Mouse (Mus musculus) mouse embryonic stem cell (cell line): ENCODE measurements around the gene Gls.

Experiments used
- in situ Hi-C, 2 experiments: fragments of 300-500 bp; cut with MboI; formaldehyde crosslinking; loops; 1 replicate in 1 of 2; 3 replicates in 1 of 2; pipeline ENCODE4 v1.14.3; 2019 to 2020; ENCODE audit warnings: low sequenced_read_pairs in 2 of 2, low pct_unique_long_range_greater_than_20kb in 1 of 2, mixed read lengths in 1 of 2; ENCODE audit not compliant: unreplicated experiment in 1 of 2

Gls gene

GRCm38 (mm10) chr1:52143596-52144156 is 89.4 kb downstream of the Gls start:
- in situ Hi-C loops, result loop anchor here in 1 of 2 experiments (10.0 kb wide), 1 partner anchor 121 kb away; no protein-coding TSS in a partner anchor

GRCm38 (mm10) chr1:52143191-52143590 is 89.8 kb downstream of the Gls start:
- in situ Hi-C loops, result loop anchor here in 1 of 2 experiments (10.0 kb wide), 1 partner anchor 122 kb away; no protein-coding TSS in a partner anchor

DNA sequence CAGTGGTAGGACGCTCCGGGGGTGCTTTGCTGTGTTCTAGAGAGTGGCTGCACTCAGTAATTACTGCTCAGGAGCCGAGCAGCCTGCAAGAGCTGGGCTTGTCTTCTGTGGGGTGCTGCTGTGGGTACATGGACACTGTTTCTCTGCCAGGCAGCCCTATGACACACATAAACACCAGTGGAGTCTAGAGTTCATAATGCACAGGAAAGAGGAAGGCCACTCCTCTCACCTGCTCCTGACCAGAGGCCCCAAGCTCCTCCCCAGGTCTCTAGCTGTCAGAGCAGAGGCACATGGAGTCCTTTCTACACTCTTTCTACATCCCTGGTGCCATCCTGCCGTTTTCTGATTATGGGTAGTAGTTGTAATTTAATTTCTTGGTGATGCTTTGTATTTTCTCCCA is 90.9 kb downstream of the Gls start:
- in situ Hi-C loops, result loop anchor here in 1 of 2 experiments (10.0 kb wide), 1 partner anchor 123 kb away; no protein-coding TSS in a partner anchor

DNA sequence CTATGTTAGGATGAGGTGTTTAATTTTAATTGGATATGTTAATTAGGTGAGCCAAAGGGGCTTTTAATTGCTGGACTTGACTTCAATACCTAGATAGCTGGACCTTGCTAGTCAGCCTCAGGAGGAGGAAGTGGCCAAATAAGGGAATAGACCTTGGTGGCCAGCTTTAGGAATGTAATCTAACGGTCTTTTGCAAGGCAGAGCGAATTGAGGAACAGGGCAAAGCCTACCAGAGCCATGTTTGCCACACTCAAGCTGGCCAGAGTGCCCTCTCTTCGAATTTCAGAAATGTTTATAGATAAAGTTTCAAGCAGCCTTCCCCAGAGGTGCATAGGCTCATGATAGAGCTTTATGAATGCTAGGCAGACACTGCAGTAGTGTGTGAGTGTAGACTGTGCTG is 91.5 kb downstream of the Gls start:
- in situ Hi-C loops, result loop anchor here in 1 of 2 experiments (10.0 kb wide), 1 partner anchor 123 kb away; no protein-coding TSS in a partner anchor

- in situ Hi-C loops, result loop anchor here in 1 of 2 experiments (10.0 kb wide), 1 partner anchor 124 kb away; no protein-coding TSS in a partner anchor
Measured at GRCm38 (mm10) chr1:52140534-52140933, 92.5 kb downstream of the Gls start.

- in situ Hi-C loops, result no loop called here
Measured at GRCm38 (mm10) chr1:52137292-52137691, 95.7 kb downstream of the Gls start.

- in situ Hi-C loops, result no loop called here
Measured at GRCm38 (mm10) chr1:52133254-52133653, 99.8 kb downstream of the Gls start.

DNA sequence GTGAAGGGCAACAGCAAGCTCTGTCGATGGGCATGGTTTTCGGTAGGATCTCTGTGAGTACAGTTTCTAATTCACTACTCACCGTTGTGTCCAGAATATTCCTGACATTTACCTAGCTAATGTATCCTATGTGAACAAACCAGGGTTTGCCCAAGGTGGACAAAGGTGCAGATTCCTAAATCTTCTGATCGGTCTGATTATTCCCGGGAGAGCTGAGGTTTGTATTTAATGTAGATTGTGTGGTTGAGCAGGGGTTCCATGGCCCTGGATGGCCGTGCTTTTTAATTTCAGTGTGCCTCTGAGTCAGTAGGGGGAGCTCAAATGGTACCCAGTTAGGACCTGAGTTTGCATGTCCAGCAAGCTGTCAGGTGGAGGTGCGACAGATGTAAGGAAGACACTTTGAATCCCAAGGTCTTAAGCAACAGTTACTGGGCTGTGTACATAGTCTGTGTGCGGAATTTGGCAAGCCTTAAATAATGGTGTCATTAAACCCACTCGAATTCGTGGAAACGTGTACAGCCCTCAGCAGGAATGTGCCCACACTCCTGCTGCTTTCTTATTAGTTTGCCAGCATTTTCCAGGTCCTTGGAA is 101.2 kb downstream of the Gls start:
- in situ Hi-C loops, result no loop called here

DNA sequence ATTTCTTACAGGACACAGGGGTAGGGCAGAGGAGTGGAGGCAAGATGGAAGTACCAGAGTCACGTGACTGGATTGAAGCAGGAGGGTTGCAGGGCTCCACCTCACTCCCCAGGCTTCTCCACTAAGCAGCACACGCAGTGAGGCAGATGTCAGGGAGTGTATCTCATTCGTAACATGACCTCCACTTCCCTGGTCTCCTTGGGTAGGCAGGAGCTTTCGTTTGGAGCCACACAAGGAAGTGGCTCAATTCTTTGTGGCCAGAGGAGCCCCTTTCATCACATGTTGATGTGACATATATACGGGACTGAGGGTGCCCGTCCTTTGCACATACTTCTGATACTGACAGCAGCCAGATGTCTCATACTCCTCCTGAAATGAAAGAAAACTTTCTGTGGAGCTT is 103.2 kb downstream of the Gls start:
- in situ Hi-C loops, result no loop called here

DNA sequence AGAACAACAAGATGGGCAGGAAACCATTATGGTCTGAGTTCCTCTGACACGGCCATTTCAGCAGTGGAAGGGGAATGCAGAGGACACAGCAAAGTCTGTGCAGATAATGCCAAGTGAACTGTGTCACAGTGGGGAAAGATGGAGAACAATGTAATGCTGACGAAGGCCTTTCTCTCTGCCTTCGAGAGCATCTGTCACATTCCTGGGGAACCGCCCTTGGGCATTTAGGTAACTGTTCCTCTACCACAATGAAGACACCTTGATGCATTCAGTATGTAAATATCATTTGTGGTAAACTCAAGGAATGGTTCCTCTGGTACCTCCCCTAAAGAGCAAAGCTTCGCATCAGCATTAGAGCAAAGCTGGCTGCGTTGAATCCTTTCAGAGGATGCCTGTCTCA is 105.7 kb downstream of the Gls start:
- in situ Hi-C loops, result no loop called here

GRCm38 (mm10) chr1:52124818-52125217 is 108.2 kb downstream of the Gls start:
- in situ Hi-C loops, result no loop called here

DNA sequence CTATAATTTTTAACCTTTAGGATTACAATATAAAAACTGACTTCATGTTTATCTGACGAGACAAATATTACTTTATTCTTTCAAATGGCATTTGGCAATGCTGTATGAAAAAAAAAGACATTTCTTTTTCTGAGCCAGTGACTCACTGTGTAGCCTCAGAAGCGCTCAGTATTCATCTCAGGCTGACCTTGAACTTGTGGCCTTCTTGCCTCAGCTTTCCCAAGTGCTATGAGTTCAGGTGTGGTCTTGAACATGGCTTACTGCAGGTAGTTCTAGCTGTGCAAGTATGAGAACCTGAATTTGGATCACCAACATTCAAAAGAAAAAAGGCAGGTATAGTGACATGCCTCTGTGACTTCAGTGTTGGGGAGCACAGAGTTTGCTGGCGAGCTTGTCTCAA is 112.0 kb downstream of the Gls start:
- in situ Hi-C loops, result no loop called here

- in situ Hi-C loops, result no loop called here
Measured at GRCm38 (mm10) chr1:52120191-52120590, 112.8 kb downstream of the Gls start.

GRCm38 (mm10) chr1:52119691-52120090 is 113.3 kb downstream of the Gls start:
- in situ Hi-C loops, result no loop called here

DNA sequence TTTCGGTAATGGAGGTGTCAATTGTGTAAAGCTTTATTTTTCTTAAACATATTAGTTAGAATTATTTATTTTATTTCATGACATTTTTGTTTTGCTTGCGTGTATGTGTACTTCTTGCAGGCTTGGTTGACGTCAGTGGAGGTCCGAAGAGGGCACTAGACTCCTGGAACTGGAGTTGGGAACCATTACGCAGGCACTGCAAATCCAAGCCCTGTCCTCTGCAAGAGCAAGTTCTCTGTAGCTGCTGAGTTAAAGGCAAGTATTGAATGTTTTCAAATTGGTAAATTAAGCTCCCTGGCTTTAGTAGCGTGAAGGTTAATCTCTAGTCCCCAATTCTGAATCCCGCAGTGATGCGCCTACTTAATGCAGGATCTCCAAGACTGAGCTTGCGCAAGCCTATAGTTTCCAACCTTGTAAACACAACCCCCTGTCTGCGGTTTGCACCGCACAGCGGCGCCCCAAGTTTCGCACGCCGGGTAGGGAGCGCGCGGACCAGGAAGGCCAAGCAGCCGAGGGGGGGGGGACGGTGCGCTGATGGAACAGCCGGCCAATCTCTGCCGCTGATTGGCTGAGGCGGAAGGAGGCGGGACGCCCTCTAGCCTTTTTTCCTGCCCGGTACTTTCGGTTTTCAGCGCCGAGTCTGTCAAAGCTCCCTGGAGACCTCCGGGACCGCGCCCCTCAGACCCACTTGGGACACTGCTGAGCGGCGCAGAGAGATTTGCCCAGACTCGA is 114.0 kb downstream of the Gls start, which contains the start of gene Stat1:
Stat1 (plus strand) TSS at position 581 of the 732 bp plus-strand sequence.
- in situ Hi-C loops, result no loop called here

DNA sequence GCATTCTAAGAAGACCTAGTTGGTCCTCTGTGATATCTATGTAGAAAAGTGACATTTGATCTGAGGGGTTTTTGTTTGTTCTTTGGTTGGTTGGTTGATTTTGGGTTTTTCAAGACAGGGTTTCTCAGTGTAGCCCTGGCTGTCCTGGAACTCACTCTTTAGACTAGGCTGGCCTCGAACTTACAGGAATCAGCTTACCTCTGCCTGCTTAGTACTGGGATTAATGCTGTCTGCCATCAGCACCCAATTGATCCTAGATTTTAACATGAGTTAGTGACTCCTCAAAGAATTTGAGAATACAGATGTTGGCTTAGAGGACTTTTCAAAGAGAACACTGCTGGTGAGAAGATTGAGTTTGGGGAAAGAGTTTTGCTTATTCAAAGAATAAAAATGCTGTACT is 115.3 kb downstream of the Gls start:
- in situ Hi-C loops, result no loop called here

GRCm38 (mm10) chr1:52116441-52116840 is 116.6 kb downstream of the Gls start:
- in situ Hi-C loops, result no loop called here

- in situ Hi-C loops, result no loop called here
Measured at GRCm38 (mm10) chr1:52113666-52114069, 119.4 kb downstream of the Gls start.
